Mouse (Mus musculus): ENCODE data around the gene Leo1.
"Not testable (repeated sequence)": the region's sequence is repeated elsewhere in the genome, so short reads cannot be mapped to it uniquely, and the experiment has no call there.

Gene Leo1

DNA sequence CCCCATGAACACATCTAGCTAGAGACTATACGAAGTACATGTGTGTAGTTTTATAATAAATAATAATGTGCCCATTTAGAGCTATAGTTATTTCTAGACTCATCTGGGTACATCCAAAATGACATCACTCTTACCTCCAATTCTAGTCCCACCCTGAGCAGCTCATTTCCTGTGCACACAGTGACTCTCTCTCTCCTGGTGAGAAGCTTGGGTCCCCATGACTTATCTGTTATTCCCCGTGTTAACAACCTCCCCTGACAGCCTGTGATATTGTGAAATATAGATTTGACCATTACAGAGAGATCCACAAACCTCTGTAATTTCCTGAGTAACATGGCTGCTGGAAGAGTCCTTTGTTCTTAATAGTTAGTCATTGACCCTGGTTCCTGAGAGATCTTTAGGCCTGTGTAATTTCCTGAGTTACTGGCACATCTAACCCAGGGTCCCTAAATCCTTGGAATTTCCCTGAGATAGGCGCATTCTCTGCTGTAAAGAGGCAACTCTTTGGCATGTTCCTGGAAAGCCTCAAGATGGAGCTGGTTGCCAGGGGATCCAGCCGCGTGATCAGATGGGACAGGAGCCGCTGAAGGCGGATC, 15.4 kb upstream of the Leo1 start:
- no peak for DNase-seq (ENCODE audit: inconsistent ontology term)

GRCm38 (mm10) chr9:75427366-75428273, 13.7 kb upstream of the Leo1 start:
- DNase-seq (ENCODE audit: inconsistent ontology term), result peak; percentile 62

DNA sequence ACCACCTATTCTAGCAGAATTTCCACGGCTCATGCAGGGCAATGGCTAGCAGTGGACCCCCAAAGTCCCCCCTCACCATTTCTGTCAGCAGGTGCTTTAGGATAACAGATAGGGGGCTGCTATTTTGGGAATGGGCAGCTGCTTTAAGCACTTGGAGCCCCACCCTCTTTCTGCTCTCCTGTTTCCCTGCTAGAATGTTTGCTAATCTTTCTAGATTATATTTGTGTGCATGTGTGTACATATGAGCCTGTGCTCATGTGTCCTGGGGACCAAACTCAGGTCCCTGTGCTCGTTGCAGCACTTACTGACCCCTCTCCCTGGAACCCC, 13.1 kb upstream of the Leo1 start:
- DNase-seq (ENCODE audit: inconsistent ontology term), result no peak

DNA sequence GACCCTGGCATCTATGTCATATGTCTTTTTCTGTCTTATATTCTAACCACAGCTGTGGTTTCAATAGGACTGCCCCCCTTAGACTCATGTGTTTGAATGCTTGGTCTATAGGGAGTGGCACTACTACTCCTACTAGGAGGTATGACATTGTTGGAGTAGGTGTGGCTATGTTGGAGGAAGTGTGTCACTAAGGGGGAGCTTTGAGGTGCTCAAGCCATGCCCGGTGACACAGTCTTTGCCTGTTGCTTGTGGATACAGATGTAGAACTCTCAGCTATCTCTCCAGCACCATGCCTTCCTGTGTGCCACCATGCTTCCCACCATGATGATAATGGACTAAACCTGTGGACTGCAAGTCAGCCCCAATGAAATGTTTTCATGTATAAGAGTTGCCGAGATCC, 12.3 kb upstream of the Leo1 start:
- DNase-seq (ENCODE audit: inconsistent ontology term), result no peak

DNA sequence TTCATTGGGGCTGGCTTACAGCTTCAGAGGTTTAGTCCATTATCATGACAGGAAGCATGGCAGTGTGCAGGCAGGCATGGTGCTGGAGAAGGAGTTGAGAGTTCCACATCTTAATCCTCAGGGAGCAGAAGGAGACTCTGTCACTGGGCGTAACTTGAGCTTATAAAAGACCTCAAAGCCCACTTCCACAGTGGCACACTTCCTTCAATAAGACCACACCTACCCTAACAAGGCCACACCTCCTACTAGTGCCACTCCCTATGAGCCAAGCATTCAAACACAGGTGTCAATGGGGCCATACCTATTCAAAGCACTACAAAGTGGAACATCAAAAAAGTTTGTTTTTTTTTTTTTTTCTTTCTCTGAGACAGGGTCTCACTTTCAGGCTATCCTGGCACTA, 11.7 kb upstream of the Leo1 start:
- DNase-seq (ENCODE audit: inconsistent ontology term), result no peak

DNA sequence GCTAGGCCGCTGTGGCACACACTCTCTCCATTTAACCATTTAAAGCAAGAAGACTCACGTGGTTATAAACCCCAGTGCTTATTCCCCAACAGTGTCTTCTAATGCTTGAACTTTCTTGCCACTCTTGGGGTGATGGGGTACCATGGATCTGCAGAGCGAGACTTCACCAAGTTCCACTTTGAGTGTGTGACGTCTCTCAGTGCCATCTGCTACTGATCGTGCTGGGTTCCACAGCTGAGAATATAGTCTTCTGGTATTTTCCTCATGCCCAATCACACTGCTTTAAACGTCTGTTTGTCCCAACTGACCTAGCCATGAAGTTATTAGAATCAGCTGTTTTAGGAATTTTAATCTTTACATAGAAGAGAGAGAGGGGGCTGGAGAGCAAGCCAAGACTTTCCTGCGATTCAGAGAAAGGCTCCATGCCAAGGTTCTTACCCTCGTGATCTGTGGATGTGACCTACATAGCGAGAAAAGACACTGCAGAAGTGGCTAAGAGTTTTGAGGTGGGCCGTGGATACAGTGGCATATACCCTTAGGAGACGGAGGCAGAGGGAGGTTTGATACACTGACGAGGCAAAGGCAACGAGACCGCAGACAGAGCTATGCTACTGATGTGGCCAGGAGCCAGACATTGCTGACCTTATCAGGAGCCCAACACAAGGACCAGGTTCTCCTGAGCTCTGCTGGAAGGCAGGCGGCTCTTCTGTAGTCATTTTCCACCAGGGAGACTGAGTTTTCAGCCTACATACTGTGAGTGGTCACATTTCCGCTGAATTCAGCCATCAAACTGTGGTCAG, 10.3 kb upstream of the Leo1 start:
- DNase-seq (ENCODE audit: inconsistent ontology term), result peak; percentile 52

- DNase-seq (ENCODE audit: inconsistent ontology term), result no peak
Observed at GRCm38 (mm10) chr9:75432694-75433093, 8.6 kb upstream of the Leo1 start.

GRCm38 (mm10) chr9:75434172-75434793, 7.0 kb upstream of the Leo1 start:
- peak; percentile 70 for DNase-seq (ENCODE audit: inconsistent ontology term)

DNA sequence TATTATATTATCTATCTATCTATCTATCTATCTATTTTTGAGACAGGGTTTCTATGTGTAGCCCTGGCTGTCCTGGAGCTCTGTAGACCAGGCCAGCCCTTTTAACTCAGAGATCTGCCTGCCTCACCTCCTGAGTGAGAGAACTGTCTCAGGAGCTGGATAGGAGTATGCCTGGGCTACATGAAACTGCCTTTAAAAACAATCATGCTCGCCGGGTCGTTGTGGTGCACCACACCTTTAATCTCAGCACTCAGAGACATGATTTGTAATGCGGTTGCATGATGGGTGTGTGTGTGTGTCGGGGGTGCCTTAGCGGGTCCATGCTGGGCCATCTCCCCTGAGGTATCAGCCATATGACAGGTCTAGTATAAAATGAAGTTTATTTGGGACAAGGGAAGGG, 6.5 kb upstream of the Leo1 start:
- DNase-seq (ENCODE audit: inconsistent ontology term), result no peak

- no peak for DNase-seq (ENCODE audit: inconsistent ontology term)
Observed at GRCm38 (mm10) chr9:75435291-75435690, 6.0 kb upstream of the Leo1 start.

DNA sequence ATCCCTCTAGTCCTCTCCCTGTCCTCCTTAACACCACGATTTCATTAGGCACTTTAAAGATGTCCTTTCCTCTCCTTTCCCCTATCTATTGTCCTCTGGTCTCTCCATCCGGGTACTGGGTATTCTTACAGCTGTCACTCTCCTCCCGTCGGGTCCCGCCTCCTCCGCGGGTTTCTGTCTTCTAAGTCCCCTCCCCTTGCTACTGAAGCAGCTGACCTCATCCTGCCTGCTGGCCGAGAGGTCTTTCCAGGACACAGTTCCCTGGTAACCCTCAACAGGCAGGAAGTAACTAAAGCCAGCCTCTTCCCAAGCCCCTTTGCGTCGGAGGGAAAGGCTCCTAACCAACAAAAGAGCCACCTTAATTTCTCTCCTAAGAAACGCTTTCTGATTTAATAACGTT, 5.4 kb upstream of the Leo1 start:
- peak; percentile 98 for DNase-seq (ENCODE audit: inconsistent ontology term)

GRCm38 (mm10) chr9:75437653-75438385, 3.5 kb upstream of the Leo1 start:
- no peak for DNase-seq (ENCODE audit: inconsistent ontology term)

DNA sequence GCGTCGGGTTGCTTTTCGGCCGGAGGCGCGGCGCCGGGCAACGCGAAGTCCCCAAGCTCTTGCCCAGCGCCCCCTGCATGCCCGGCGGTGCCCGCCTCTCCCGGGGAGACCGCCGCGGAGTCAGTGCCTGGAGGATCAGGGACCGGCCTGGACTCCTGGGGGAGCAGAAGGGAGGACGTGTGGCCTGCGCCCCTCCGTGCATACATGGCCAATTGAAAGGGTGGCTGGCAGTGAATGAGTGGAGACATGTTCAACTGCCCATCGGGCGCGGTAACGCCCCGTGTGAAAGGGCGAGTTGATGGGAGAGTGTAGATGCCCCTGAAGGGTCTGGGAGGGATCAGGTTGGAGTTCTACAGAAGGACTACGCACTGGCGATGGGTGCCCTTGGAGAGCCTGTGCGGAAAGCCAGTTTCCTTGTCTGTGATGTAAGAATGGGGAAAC, 387 bp downstream of the Leo1 start:
- peak; percentile 83 for DNase-seq (ENCODE audit: inconsistent ontology term)

DNA sequence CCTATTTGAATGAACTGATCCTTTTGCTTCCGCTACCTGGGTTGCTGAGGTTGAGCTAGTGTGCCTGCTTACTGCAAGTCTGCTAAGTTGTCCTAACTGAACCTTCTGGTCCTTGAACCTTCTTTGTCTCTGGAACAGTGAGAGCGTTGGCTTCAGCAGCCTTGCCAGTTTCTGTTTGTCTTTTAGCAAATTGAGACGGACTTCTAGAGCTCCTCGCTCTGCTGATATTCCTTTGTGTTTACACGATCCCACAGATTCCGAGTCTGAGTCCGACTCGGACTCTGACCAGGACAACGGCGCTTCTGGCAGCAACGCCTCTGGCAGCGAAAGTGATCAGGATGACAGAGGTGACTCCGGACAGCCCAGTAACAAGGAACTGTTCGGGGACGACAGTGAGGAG, 3.7 kb downstream of the Leo1 start:
- DNase-seq (ENCODE audit: inconsistent ontology term), result no peak

DNA sequence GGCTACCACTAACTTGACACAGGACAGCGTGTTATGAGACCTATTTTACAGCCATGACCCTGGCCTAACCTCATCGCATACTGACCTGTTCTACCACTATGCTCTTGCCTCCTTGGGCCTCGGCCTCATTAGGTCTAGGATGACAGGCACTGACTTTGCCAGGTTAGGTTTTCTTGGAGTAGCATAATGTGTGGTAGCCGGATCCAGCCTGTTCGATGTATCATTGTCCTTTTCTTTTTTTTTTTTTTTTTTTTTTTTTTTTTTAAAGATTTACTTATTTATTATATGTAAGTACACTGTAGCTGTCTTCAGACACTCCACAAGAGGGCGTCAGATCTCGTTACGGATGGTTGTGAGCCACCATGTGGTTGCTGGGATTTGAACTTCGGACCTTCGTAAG, 5.2 kb downstream of the Leo1 start:
- not testable (repeated sequence) for DNase-seq (ENCODE audit: inconsistent ontology term)

DNA sequence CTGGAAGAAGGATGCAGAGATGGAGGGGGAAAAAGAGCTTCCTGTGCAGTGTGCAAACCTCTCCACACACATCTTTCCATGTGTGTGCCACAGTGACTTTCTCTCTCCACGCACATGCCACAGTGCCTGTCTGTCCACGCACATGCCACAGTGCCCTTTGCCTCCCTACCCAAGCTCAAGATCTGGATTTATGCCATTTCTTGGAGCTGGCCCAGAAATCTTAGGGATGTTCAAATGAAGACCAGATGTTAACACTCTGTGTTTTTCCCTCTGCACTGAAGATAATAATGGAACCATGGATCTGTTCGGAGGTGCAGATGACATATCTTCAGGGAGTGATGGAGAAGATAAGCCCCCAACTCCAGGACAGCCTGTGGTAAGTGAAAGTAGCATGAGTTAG, 6.7 kb downstream of the Leo1 start:
- DNase-seq (ENCODE audit: inconsistent ontology term), result no peak

DNA sequence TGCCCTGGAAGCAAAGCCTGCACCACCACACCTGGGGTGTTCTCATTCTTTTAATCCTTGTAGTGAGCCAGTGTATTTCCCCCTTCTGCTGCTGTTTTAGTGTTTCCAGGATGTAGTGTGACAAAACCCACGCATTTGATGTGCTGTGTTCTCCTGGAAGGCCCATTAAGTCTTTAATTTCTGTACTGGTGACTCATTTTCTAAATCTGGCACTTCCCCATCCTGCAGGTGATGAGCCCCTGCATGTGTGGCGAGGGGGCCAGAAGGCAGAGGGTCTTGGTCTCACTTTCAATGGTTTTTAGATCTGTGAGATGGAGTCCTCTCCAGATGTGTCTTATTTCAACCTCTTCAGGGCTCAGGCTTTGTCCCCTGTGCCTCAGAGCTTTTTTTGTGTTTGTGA, 12.7 kb downstream of the Leo1 start:
- no peak for DNase-seq (ENCODE audit: inconsistent ontology term)

DNA sequence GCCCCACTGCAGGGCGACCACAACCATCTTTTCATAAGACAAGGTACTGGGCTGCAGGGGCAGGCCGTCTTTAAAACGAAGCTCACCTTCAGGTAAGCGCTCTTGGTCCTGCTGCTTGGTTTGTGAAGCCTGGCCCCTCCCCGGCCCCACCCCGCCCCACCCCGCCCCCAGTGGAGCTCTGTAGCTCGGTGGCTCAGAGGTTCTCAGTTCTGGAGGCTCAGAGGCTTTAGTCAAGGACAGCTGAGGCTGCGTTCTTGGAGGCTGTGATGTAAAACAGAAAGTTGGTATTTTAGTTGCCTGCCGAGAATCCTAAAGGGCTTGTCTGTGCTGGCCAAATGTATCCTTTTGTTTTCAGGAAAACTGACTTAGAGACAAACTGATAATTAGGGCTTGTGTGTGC, 14.4 kb downstream of the Leo1 start:
- no peak for DNase-seq (ENCODE audit: inconsistent ontology term)

GRCm38 (mm10) chr9:75463050-75463660, 21.8 kb downstream of the Leo1 start:
- DNase-seq (ENCODE audit: inconsistent ontology term), result no peak

DNA sequence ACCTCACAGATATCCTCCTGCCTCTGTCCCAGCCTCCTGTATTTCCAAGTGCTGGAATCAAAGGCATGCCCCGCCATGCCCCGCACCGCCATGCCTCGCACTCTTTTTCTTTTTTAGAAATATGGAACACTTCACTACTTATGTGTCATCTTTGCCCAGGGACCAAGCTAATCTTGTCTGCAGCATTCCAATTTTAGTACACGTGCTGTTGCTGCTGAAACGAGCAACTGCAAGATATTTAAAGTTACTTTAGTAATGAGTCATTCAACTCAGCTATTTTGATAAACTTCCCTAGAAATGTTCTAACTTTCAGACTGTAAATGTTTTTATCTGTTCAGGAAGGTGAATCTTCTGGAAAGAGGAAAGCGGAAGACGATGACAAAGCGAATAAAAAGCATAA, 24.5 kb downstream of the Leo1 start:
- no peak for DNase-seq (ENCODE audit: inconsistent ontology term)

GRCm38 (mm10) chr9:75466641-75467040, 25.3 kb downstream of the Leo1 start:
- no peak for DNase-seq (ENCODE audit: inconsistent ontology term)

Measured in Muller cell, postnatal 12 days (primary cell).